Mouse (Mus musculus) stomach, embryonic 16.5 days (tissue): ENCODE results near the gene Smim11. TPM values are rescaled to one million over a fixed set of nuclear protein-coding genes. Genes with fewer than 3 reads are reported as not detected.

Experiments
- ATAC-seq: fragments of 200-750 bp; cut with Nextera tagmentation; 2 replicates; pipeline ENCODE4 v1.8.0; 2017; ENCODE audit warnings: moderate number of reproducible peaks, moderate TSS enrichment; ENCODE audit not compliant: insufficient read depth, low FRiP score
- H3K27ac ChIP-seq: fragments of 300-500 bp; sonication (generic); 2 replicates; pipeline ENCODE4 v1.5.1; 2014; ENCODE audit warnings: low read length
- H3K27me3 ChIP-seq: fragments of 300-500 bp; sonication (generic); 2 replicates; pipeline ENCODE4 v1.6.1; 2014; ENCODE audit warnings: low read length, control low read depth, mixed read lengths; ENCODE audit not compliant: control insufficient read depth, insufficient read depth
- H3K36me3 ChIP-seq: fragments of 300-500 bp; sonication (generic); 2 replicates; pipeline ENCODE4 v1.6.1; 2014; ENCODE audit warnings: low read length; ENCODE audit not compliant: control insufficient read depth, insufficient read depth
- H3K4me1 ChIP-seq: fragments of 300-500 bp; sonication (generic); 2 replicates; pipeline ENCODE4 v1.6.1; 2014; ENCODE audit warnings: low read length, control low read depth, mixed read lengths; ENCODE audit not compliant: control insufficient read depth, insufficient read depth
- H3K4me2 ChIP-seq: fragments of 300-500 bp; sonication (generic); 2 replicates; pipeline ENCODE4 v1.6.1; 2014; ENCODE audit warnings: low read depth, low read length, mixed read lengths
- H3K4me3 ChIP-seq: fragments of 300-500 bp; sonication (generic); replicated peaks from 2 replicates; pipeline ENCODE4 v1.5.1; 2014; ENCODE audit warnings: mild to moderate bottlenecking, low read length
- H3K9ac ChIP-seq: fragments of 300-500 bp; sonication (generic); 2 replicates; pipeline ENCODE4 v1.6.1; 2014; ENCODE audit warnings: low read length
- H3K9me3 ChIP-seq: fragments of 300-500 bp; sonication (generic); replicated peaks from 2 replicates; pipeline ENCODE4 v1.6.1; 2016; ENCODE audit warnings: low read length, control low read depth; ENCODE audit not compliant: control insufficient read depth
- WGBS: fragments of 180-500 bp; shearing (Covaris S2); extraction: QIAGEN DNeasy Blood & Tissue Kit; methylation state at CpG from one replicate; pipeline ENCODE4 v1.1.7; 2014; 5-methylcytosine and 5-hydroxymethylcytosine counted together
- polyA plus RNA-seq: library from polyadenylated mRNA; unstranded; fragments of >200 nt; fragmentation: Nextera tagmentation; extraction: Ambion mirVana; gene quantifications from 2 replicates; pipeline ENCODE4 v1.2.1, GENCODE M21; 2015

The Smim11 gene
- polyA plus RNA-seq, 1 experiment from 2014 or later: 153 TPM

- no peak overlapping the region for H3K27ac ChIP-seq
- no peaks in the 10 kb centered on the region; the same call in 1 of the 2 replicates for H3K27me3 ChIP-seq
- no peaks in the 10 kb centered on the region for H3K9me3 ChIP-seq
- no peak overlapping the region for H3K9ac ChIP-seq
- ATAC-seq: no peak
- H3K4me3 ChIP-seq: no peak overlapping the region
- no peak overlapping the region for H3K4me2 ChIP-seq
- no peaks in the 10 kb centered on the region for H3K4me1 ChIP-seq
- no peaks in the 10 kb centered on the region for H3K36me3 ChIP-seq
These were observed 11.0 kb upstream of the Smim11 start for GRCm38 (mm10) chr16:92290045-92290444.

GRCm38 (mm10) chr16:92292101-92292500, 9.0 kb upstream of the Smim11 start, which contains the start of gene Kcne2:
Kcne2 (plus strand) TSS chr16:92292389.
- Histone ChIP-seq H3K9ac (no peak within 1 kb of the TSS), H3K4me2 (no peak within 1 kb of the TSS), H3K36me3 (no peaks in the 10 kb centered on the region), H3K4me3 (no peak within 1 kb of the TSS), H3K4me1 (no peaks in the 10 kb centered on the region), H3K27me3 (no peaks in the 10 kb centered on the region), H3K27ac (no peak within 1 kb of the TSS), H3K9me3 (no peaks in the 10 kb centered on the region)
- ATAC-seq: peak; percentile 53; the same call in 1 of the 2 replicates
- WGBS: 42% methylated on average over 10 of the region's 10 CpGs

GRCm38 (mm10) chr16:92294267-92294970, 6.7 kb upstream of the Smim11 start:
- Histone ChIP-seq H3K27me3 (no peaks in the 10 kb centered on the region), H3K4me2 (peak overlapping the region; percentile 5; the same call in 1 of the 2 replicates), H3K4me1 (no peaks in the 10 kb centered on the region), H3K27ac (0 out of 2 replicates have a peak overlapping the region, but pooled peaks have one; percentile 11), H3K4me3 (no peak overlapping the region), H3K36me3 (no peaks in the 10 kb centered on the region), H3K9ac (no peak overlapping the region), H3K9me3 (no peaks in the 10 kb centered on the region)
- 41% methylated on average over 12 of the region's 12 CpGs for WGBS
- ATAC-seq: no peak

- no peaks in the 10 kb centered on the region for H3K9me3 ChIP-seq
- no peak overlapping the region for H3K4me3 ChIP-seq
- WGBS: 55% methylated on average over 2 of the region's 2 CpGs
- no peak overlapping the region for H3K4me2 ChIP-seq
- H3K36me3 ChIP-seq: no peaks in the 10 kb centered on the region
- H3K27me3 ChIP-seq: no peaks in the 10 kb centered on the region
- no peak overlapping the region for H3K27ac ChIP-seq
- H3K4me1 ChIP-seq: no peaks in the 10 kb centered on the region
- no peak for ATAC-seq
- no peak overlapping the region for H3K9ac ChIP-seq
These were observed 5.8 kb upstream of the Smim11 start for GRCm38 (mm10) chr16:92295328-92295727.

- Histone ChIP-seq H3K4me3 (peak overlapping the region; percentile 84), H3K27me3 (no peaks in the 10 kb centered on the region), H3K9me3 (no peaks in the 10 kb centered on the region), H3K9ac (peak overlapping the region; percentile 84), H3K36me3 (no peaks in the 10 kb centered on the region), H3K4me1 (peaks cover 9% of the 10 kb centered on the region), H3K27ac (peak overlapping the region; percentile 73), H3K4me2 (peak overlapping the region; percentile 91)
- whole genome bisulfite sequencing: under 1% methylated on average over 12 of the region's 12 CpGs
- peak; percentile 69 for ATAC-seq
These were observed 323 bp downstream of the Smim11 start for GRCm38 (mm10) chr16:92301412-92301806.

DNA sequence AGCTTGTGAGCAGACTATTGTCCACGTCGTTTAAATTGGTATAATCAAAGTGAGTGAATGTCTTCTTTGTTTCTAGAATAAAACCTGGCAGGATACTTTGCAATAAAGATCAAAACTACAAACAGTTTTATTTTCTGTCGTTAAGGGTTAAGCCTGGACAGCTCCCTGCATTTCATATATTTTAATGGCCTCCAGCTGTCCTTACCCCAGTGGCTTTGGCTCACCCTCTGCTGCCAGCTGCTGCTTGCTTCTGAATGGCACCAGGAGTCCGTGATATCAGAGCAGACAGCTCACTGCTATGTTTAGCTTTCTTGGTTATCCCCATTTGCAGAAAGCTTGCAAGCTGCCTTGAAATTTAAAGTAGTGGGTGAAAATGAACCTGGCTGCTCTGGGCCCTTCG, 903 bp downstream of the Smim11 start:
- 22% methylated on average over 5 of the region's 5 CpGs for WGBS
- Histone ChIP-seq H3K4me3 (peak overlapping the region; percentile 84), H3K9me3 (no peaks in the 10 kb centered on the region), H3K27ac (peak overlapping the region; percentile 73), H3K4me2 (peak overlapping the region; percentile 91), H3K27me3 (no peaks in the 10 kb centered on the region), H3K36me3 (no peaks in the 10 kb centered on the region; the same call in 1 of the 2 replicates), H3K4me1 (peaks cover 9% of the 10 kb centered on the region), H3K9ac (peak overlapping the region; percentile 84)
- no peak for ATAC-seq

DNA sequence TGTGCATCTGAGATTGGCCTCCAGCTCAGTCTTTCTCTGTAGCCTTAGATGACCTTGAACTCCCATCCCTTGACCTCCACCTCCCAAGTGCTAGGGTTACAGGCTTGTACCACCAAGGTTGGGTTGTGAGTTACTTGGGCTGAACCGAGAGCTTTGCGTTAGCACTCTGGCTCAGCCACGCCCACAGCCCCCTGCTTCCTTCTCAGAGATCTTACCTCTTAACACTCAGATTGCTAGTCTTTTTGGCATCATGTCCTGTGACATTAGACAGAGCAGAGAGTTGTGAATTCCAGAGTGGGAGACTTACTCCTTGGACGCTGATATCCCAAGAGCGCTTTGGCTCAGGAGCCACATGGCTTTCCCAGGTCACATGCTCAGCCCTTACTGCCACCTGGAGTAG, 1.4 kb downstream of the Smim11 start:
- no peaks in the 10 kb centered on the region; the same call in 1 of the 2 replicates for H3K36me3 ChIP-seq
- peak overlapping the region; percentile 84 for H3K4me3 ChIP-seq
- peak overlapping the region; percentile 73; the same call in 1 of the 2 replicates for H3K27ac ChIP-seq
- peaks cover 9% of the 10 kb centered on the region for H3K4me1 ChIP-seq
- H3K9me3 ChIP-seq: no peaks in the 10 kb centered on the region
- H3K9ac ChIP-seq: peak overlapping the region; percentile 84
- H3K4me2 ChIP-seq: peak overlapping the region; percentile 91
- no peaks in the 10 kb centered on the region for H3K27me3 ChIP-seq
- ATAC-seq: no peak
- 51% methylated on average over 5 of the region's 5 CpGs for WGBS

GRCm38 (mm10) chr16:92305519-92305918, 4.4 kb downstream of the Smim11 start:
- WGBS: 91% methylated on average over 2 of the region's 2 CpGs
- no peak overlapping the region for H3K27ac ChIP-seq
- H3K9ac ChIP-seq: no peak overlapping the region
- H3K36me3 ChIP-seq: no peaks in the 10 kb centered on the region; the same call in 1 of the 2 replicates
- no peak overlapping the region for H3K4me2 ChIP-seq
- no peaks in the 10 kb centered on the region for H3K27me3 ChIP-seq
- no peak overlapping the region for H3K4me3 ChIP-seq
- peaks cover 9% of the 10 kb centered on the region for H3K4me1 ChIP-seq
- no peaks in the 10 kb centered on the region for H3K9me3 ChIP-seq
- no peak for ATAC-seq

DNA sequence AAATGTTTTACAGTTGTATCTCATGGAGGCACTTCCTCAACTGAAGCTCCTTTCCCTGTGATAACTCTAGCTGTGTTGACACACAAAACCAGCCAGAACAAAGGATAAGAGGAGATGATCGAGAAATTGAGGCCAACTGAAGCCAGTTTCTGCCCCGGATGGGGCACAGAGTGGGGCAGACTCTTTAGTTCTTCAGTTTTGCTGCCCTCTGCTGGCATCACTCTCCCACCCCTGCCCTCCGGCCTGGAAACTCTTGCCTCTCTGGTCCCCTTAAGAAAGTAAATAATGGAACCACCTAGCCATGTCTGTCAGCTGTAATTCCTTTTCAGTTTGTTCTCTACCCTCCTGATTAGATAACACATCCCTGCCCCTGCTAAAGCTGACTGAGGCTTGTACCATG, 6.9 kb downstream of the Smim11 start:
- Histone ChIP-seq H3K36me3 (peaks cover 9% of the 10 kb centered on the region; the same call in 1 of the 2 replicates), H3K27ac (no peak overlapping the region), H3K4me2 (no peak overlapping the region), H3K27me3 (no peaks in the 10 kb centered on the region), H3K9me3 (no peaks in the 10 kb centered on the region), H3K9ac (no peak overlapping the region), H3K4me1 (no peaks in the 10 kb centered on the region; the same call in 1 of the 2 replicates), H3K4me3 (no peak overlapping the region)
- 0 out of 2 replicates have a peak, but pooled peaks have one; percentile 25 for ATAC-seq
- WGBS: 81% methylated on average over 3 of the region's 3 CpGs
